Mouse (Mus musculus): ENCODE data around the gene Znrf3. TPM values are rescaled to one million over a fixed set of nuclear protein-coding genes. Genes with fewer than 3 reads are reported as not detected.
"Not testable (repeated sequence)": the region's sequence is repeated elsewhere in the genome, so short reads cannot be mapped to it uniquely, and the experiment has no call there.

The Znrf3 gene
- polyA plus RNA-seq, 1 experiment = 3.8 TPM

- Histone ChIP-seq H3K36me3 (ENCODE audit: control insufficient read depth, insufficient read depth) (no peaks in the 10 kb centered on the region), H3K79me2 (ENCODE audit: control insufficient read depth, insufficient read depth) (no peaks in the 10 kb centered on the region), H3K27me3 (ENCODE audit: control insufficient read depth, insufficient read depth, insufficient read length) (no peaks in the 10 kb centered on the region), H3ac (ENCODE audit: control insufficient read depth, insufficient read length) (no peak overlapping the region), H3K4me3 (peak overlapping the region; percentile 5), H3K4me2 (ENCODE audit: low read depth) (peak overlapping the region; percentile 73)
- TF ChIP-seq POLR2AphosphoS2 (IDR thresholded peaks at IDR 0.05; ENCODE audit: insufficient read length, low read depth) (no peak), MAX (IDR thresholded peaks at IDR 0.05; ENCODE audit: low read depth) (no peak), MYOD1 (IDR thresholded peaks at IDR 0.05; ENCODE audit: control insufficient read depth in 1 of 3, insufficient read length in 2 of 3, low read depth in 2 of 3) (no peak)
Observed at GRCm38 (mm10) chr11:5485193-5486011, 40.8 kb upstream of the Znrf3 start.

- no peaks in the 10 kb centered on the region for H3K36me3 ChIP-seq (ENCODE audit: control insufficient read depth, insufficient read depth)
- no peak overlapping the region for H3K4me3 ChIP-seq
- H3K27me3 ChIP-seq (ENCODE audit: control insufficient read depth, insufficient read depth, insufficient read length) = no peaks in the 10 kb centered on the region
- H3K79me2 ChIP-seq (ENCODE audit: control insufficient read depth, insufficient read depth) = no peaks in the 10 kb centered on the region
- no peak overlapping the region for H3ac ChIP-seq (ENCODE audit: control insufficient read depth, insufficient read length)
- no peak overlapping the region for H3K4me2 ChIP-seq (ENCODE audit: low read depth)
- no peak for TF ChIP-seq USF1 (IDR thresholded peaks at IDR 0.05; ENCODE audit: low read depth)
- TF ChIP-seq TCF3 (IDR thresholded peaks at IDR 0.05; ENCODE audit: insufficient read length, low read depth) = no peak
- no peak for TF ChIP-seq SRF (IDR thresholded peaks at IDR 0.05; ENCODE audit: control insufficient read depth, insufficient read length, low read depth)
Observed at GRCm38 (mm10) chr11:5482581-5482980, 37.9 kb upstream of the Znrf3 start.

GRCm38 (mm10) chr11:5478831-5479230 is 34.2 kb upstream of the Znrf3 start:
- no peak for TF ChIP-seq MYOG (IDR thresholded peaks at IDR 0.05; ENCODE audit: control insufficient read depth in 1 of 3, insufficient read depth in 1 of 3, insufficient read length in 2 of 3, low read depth in 2 of 3)
- TF ChIP-seq E2F4 (IDR thresholded peaks at IDR 0.05; ENCODE audit: insufficient read depth) = no peak
- no peak for TF ChIP-seq CEBPB (IDR thresholded peaks at IDR 0.05; ENCODE audit: insufficient read depth, poor library complexity, severe bottlenecking)
- no peak for TF ChIP-seq POLR2AphosphoS2 (IDR thresholded peaks at IDR 0.05; ENCODE audit: insufficient read length, low read depth)
- no peak for TF ChIP-seq TCF12 (IDR thresholded peaks at IDR 0.05; ENCODE audit: insufficient read depth, poor library complexity, severe bottlenecking)
- TF ChIP-seq REST (IDR thresholded peaks at IDR 0.05; ENCODE audit: insufficient read depth, insufficient read length) = no peak
- TF ChIP-seq MAX (IDR thresholded peaks at IDR 0.05; ENCODE audit: low read depth) = no peak
- TF ChIP-seq TCF3 (IDR thresholded peaks at IDR 0.05; ENCODE audit: insufficient read length, low read depth) = no peak
- no peaks in the 10 kb centered on the region for H3K27me3 ChIP-seq (ENCODE audit: control insufficient read depth, insufficient read depth, insufficient read length)
- no peaks in the 10 kb centered on the region for H3K36me3 ChIP-seq (ENCODE audit: control insufficient read depth, insufficient read depth)
- no peak overlapping the region for H3ac ChIP-seq (ENCODE audit: control insufficient read depth, insufficient read length)
- H3K4me2 ChIP-seq (ENCODE audit: low read depth) = no peak overlapping the region
- no peaks in the 10 kb centered on the region for H3K79me2 ChIP-seq (ENCODE audit: control insufficient read depth, insufficient read depth)
- H3K4me3 ChIP-seq = no peak overlapping the region

- H3K36me3 ChIP-seq (ENCODE audit: control insufficient read depth, insufficient read depth) = no peaks in the 10 kb centered on the region
- no peaks in the 10 kb centered on the region for H3K79me2 ChIP-seq (ENCODE audit: control insufficient read depth, insufficient read depth)
- no peak for TF ChIP-seq TCF12 (IDR thresholded peaks at IDR 0.05; ENCODE audit: insufficient read depth, poor library complexity, severe bottlenecking)
- TF ChIP-seq SRF (IDR thresholded peaks at IDR 0.05; ENCODE audit: control insufficient read depth, insufficient read length, low read depth) = no peak
- no peak for TF ChIP-seq E2F4 (IDR thresholded peaks at IDR 0.05; ENCODE audit: insufficient read depth)
- TF ChIP-seq MAX (IDR thresholded peaks at IDR 0.05; ENCODE audit: low read depth) = no peak
- no peak for TF ChIP-seq POLR2AphosphoS2 (IDR thresholded peaks at IDR 0.05; ENCODE audit: insufficient read length, low read depth)
- TF ChIP-seq REST (IDR thresholded peaks at IDR 0.05; ENCODE audit: insufficient read depth, insufficient read length) = no peak
- TF ChIP-seq POLR2A (IDR thresholded peaks at IDR 0.05; ENCODE audit: insufficient read length, low read depth) = no peak
- TF ChIP-seq MYOD1 (IDR thresholded peaks at IDR 0.05; ENCODE audit: control insufficient read depth in 1 of 3, insufficient read length in 2 of 3, low read depth in 2 of 3) = no peak
- TF ChIP-seq MYOG (IDR thresholded peaks at IDR 0.05; ENCODE audit: control insufficient read depth in 1 of 3, insufficient read depth in 1 of 3, insufficient read length in 2 of 3, low read depth in 2 of 3) = no peak
- no peak for TF ChIP-seq TCF3 (IDR thresholded peaks at IDR 0.05; ENCODE audit: insufficient read length, low read depth)
- H3K4me2 ChIP-seq (ENCODE audit: low read depth) = no peak overlapping the region
- H3K4me3 ChIP-seq = no peak overlapping the region
- no peak overlapping the region for H3ac ChIP-seq (ENCODE audit: control insufficient read depth, insufficient read length)
- H3K27me3 ChIP-seq (ENCODE audit: control insufficient read depth, insufficient read depth, insufficient read length) = no peaks in the 10 kb centered on the region
Observed at GRCm38 (mm10) chr11:5478193-5478592, 33.5 kb upstream of the Znrf3 start.

- H3K36me3 ChIP-seq (ENCODE audit: control insufficient read depth, insufficient read depth) = no peaks in the 10 kb centered on the region
- H3K4me3 ChIP-seq = no peak overlapping the region
- no peak overlapping the region for H3K4me2 ChIP-seq (ENCODE audit: low read depth)
- H3ac ChIP-seq (ENCODE audit: control insufficient read depth, insufficient read length) = no peak overlapping the region
- H3K27me3 ChIP-seq (ENCODE audit: control insufficient read depth, insufficient read depth, insufficient read length) = no peaks in the 10 kb centered on the region
- TF ChIP-seq POLR2A (IDR thresholded peaks at IDR 0.05; ENCODE audit: insufficient read length, low read depth) (no peak), POLR2AphosphoS2 (IDR thresholded peaks at IDR 0.05; ENCODE audit: insufficient read length, low read depth) (no peak), MAX (IDR thresholded peaks at IDR 0.05; ENCODE audit: low read depth) (no peak), REST (IDR thresholded peaks at IDR 0.05; ENCODE audit: insufficient read depth, insufficient read length) (no peak), SRF (IDR thresholded peaks at IDR 0.05; ENCODE audit: control insufficient read depth, insufficient read length, low read depth) (no peak)
- H3K79me2 ChIP-seq (ENCODE audit: control insufficient read depth, insufficient read depth) = no peaks in the 10 kb centered on the region
Observed at GRCm38 (mm10) chr11:5476806-5477205, 32.2 kb upstream of the Znrf3 start.

- H3K36me3 ChIP-seq (ENCODE audit: control insufficient read depth, insufficient read depth); H3ac ChIP-seq (ENCODE audit: control insufficient read depth, insufficient read length); H3K79me2 ChIP-seq (ENCODE audit: control insufficient read depth, insufficient read depth); H3K4me2 ChIP-seq (ENCODE audit: low read depth); H3K4me3 ChIP-seq; H3K27me3 ChIP-seq (ENCODE audit: control insufficient read depth, insufficient read depth, insufficient read length): not testable (repeated sequence)
Observed at GRCm38 (mm10) chr11:5475556-5476118, 31.0 kb upstream of the Znrf3 start.

All from myocyte (in vitro differentiated cells).